Mouse (Mus musculus) small intestine, adult 2 months (tissue): ENCODE data around the gene Kmt2a. TPM values are rescaled to one million over a fixed set of nuclear protein-coding genes. Genes with fewer than 3 reads are reported as not detected.
A peak's percentile ranks its signal among the peaks of the same experiment; 100 is the strongest.

ENCODE experiments used
- H3K27ac ChIP-seq: fragments of 200-500 bp; 2 replicates; pipeline ENCODE4 v1.5.1; 2012; ENCODE audit warnings: low read depth, low read length, control low read depth, inconsistent platforms; ENCODE audit not compliant: insufficient read depth
- H3K27me3 ChIP-seq: fragments of 200-500 bp; 2 replicates; pipeline ENCODE4 v1.6.1; 2012; ENCODE audit warnings: mild to moderate bottlenecking, moderate library complexity, low read length, inconsistent platforms; ENCODE audit not compliant: control insufficient read depth, insufficient read depth
- H3K36me3 ChIP-seq: fragments of 200-500 bp; 2 replicates; pipeline ENCODE4 v1.6.1; 2012; ENCODE audit warnings: mild to moderate bottlenecking, low read length, control low read depth, inconsistent platforms; ENCODE audit not compliant: control insufficient read depth, insufficient read depth
- H3K4me1 ChIP-seq: fragments of 200-500 bp; 2 replicates; pipeline ENCODE4 v1.6.1; 2012; ENCODE audit warnings: low read length, inconsistent platforms, mixed read lengths; ENCODE audit not compliant: control insufficient read depth, insufficient read depth, insufficient read length
- H3K4me3 ChIP-seq: fragments of 200-500 bp; 2 replicates; pipeline ENCODE4 v1.5.1; 2012; ENCODE audit warnings: low read depth, mild to moderate bottlenecking, control low read depth, inconsistent platforms, low read length, moderate library complexity
- CTCF ChIP-seq: fragments of 200-500 bp; IDR thresholded peaks from 2 replicates; pipeline ENCODE4 v1.5.1; 2012; ENCODE audit warnings: low read depth, mild to moderate bottlenecking, control low read depth, inconsistent platforms, low read length, moderate library complexity, mixed read lengths; ENCODE audit not compliant: insufficient replicate concordance, insufficient read length; ENCODE audit errors: extremely low read depth
- POLR2A ChIP-seq: fragments of 200-500 bp; IDR thresholded peaks from 2 replicates; pipeline ENCODE4 v1.6.1; 2012; ENCODE audit warnings: low read depth, mild to moderate bottlenecking, control low read depth, inconsistent platforms, low read length, moderate library complexity
- WGBS: fragments of 180-500 bp; shearing (Covaris S2); methylation state at CpG from one replicate; pipeline ENCODE4 v1.1.7; 2018; 5-methylcytosine and 5-hydroxymethylcytosine counted together
- polyA plus RNA-seq: library from polyadenylated mRNA; depleted of rRNA; stranded (reverse); fragments of >200 nt; gene quantifications from 2 replicates; pipeline ENCODE4 v1.2.3, GENCODE M21; 2012

The Kmt2a gene
- polyA plus RNA-seq, 1 experiment = 12.2 TPM

GRCm38 (mm10) chr9:44880309-44881081 is 601 bp downstream of the Kmt2a start:
- Histone ChIP-seq H3K27me3 (no peaks in the 10 kb centered on the region), H3K36me3 (0 out of 2 replicates have a peak, but pooled peaks cover 1% of the 10 kb centered on the region), H3K4me1 (peaks cover 8% of the 10 kb centered on the region; the same call in 1 of the 2 replicates), H3K27ac (peak overlapping the region; percentile 53), H3K4me3 (peak overlapping the region; percentile 100)
- TF ChIP-seq POLR2A = no peak
- TF ChIP-seq CTCF = no peak
- WGBS = under 1% methylated on average over 40 of the region's 44 CpGs

GRCm38 (mm10) chr9:44879694-44880271 is 1.3 kb downstream of the Kmt2a start:
- Histone ChIP-seq H3K27me3 (no peaks in the 10 kb centered on the region), H3K4me3 (peak overlapping the region; percentile 100), H3K4me1 (peaks cover 8% of the 10 kb centered on the region; the same call in 1 of the 2 replicates), H3K36me3 (0 out of 2 replicates have a peak, but pooled peaks cover 1% of the 10 kb centered on the region), H3K27ac (no peak overlapping the region)
- WGBS = 3% methylated on average over 13 of the region's 13 CpGs
- TF ChIP-seq POLR2A = no peak
- no peak for TF ChIP-seq CTCF

- no peak for TF ChIP-seq CTCF
- TF ChIP-seq POLR2A = no peak
- H3K27me3 ChIP-seq = no peaks in the 10 kb centered on the region
- H3K36me3 ChIP-seq = 0 out of 2 replicates have a peak, but pooled peaks cover 1% of the 10 kb centered on the region
- H3K4me3 ChIP-seq = peak overlapping the region; percentile 100
- H3K4me1 ChIP-seq = peaks cover 10% of the 10 kb centered on the region
- 14% methylated on average over 9 of the region's 9 CpGs for WGBS
- H3K27ac ChIP-seq = no peak overlapping the region
Observed at GRCm38 (mm10) chr9:44878776-44879500, 2.2 kb downstream of the Kmt2a start.

- WGBS = 91% methylated on average over 7 of the region's 7 CpGs
- no peaks in the 10 kb centered on the region for H3K27me3 ChIP-seq
- H3K4me3 ChIP-seq = no peak overlapping the region
- H3K4me1 ChIP-seq = peaks cover 8% of the 10 kb centered on the region
- H3K36me3 ChIP-seq = 0 out of 2 replicates have a peak, but pooled peaks cover 1% of the 10 kb centered on the region
- no peak overlapping the region for H3K27ac ChIP-seq
- no peak for TF ChIP-seq POLR2A
- no peak for TF ChIP-seq CTCF
Observed at GRCm38 (mm10) chr9:44877686-44878085, 3.4 kb downstream of the Kmt2a start.

GRCm38 (mm10) chr9:44875476-44875875 is 5.6 kb downstream of the Kmt2a start:
- TF ChIP-seq CTCF = no peak
- no peak for TF ChIP-seq POLR2A
- H3K27ac ChIP-seq = no peak overlapping the region
- no peak overlapping the region for H3K4me3 ChIP-seq
- H3K27me3 ChIP-seq = no peaks in the 10 kb centered on the region
- peaks cover 8% of the 10 kb centered on the region for H3K4me1 ChIP-seq
- H3K36me3 ChIP-seq = 0 out of 2 replicates have a peak, but pooled peaks cover 3% of the 10 kb centered on the region
- WGBS = 67% methylated on average over 7 of the region's 7 CpGs

- Histone ChIP-seq H3K36me3 (0 out of 2 replicates have a peak, but pooled peaks cover 3% of the 10 kb centered on the region), H3K27ac (no peak overlapping the region), H3K27me3 (no peaks in the 10 kb centered on the region), H3K4me3 (no peak overlapping the region), H3K4me1 (peaks cover 5% of the 10 kb centered on the region; the same call in 1 of the 2 replicates)
- TF ChIP-seq POLR2A = no peak
- no peak for TF ChIP-seq CTCF
Observed at GRCm38 (mm10) chr9:44874198-44874597, 6.9 kb downstream of the Kmt2a start.
